Mouse (Mus musculus) kidney, adult 11 months (tissue): ENCODE results near the gene Slc35b4.

Experiments
- DNase-seq: peaks from one replicate; pipeline ENCODE4 v3.0.0; 2022

Slc35b4 gene

GRCm38 (mm10) chr6:34170844-34171494 lies 5.9 kb downstream of the Slc35b4 start:
- DNase-seq, result no peak

- DNase-seq, result no peak
Observed at GRCm38 (mm10) chr6:34168834-34169233, 8.1 kb downstream of the Slc35b4 start.

DNA sequence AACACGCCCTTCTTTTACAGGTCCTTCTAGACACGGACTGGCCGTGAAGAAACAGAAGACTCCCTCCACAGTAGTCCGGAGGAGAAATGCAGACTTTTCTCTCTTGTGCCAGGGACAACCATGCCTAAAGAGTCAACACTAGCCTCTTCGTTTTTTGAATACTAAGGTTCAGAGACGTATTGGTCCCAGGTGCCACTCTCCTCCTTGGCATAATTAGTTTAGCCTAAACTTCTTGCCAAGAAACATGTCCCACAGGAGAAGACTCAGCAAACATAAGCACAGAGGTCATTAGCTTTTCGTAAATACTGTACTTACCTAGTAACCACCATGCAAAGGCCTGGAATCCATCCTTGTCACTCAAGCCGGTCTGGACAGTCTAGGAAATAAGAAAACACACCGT lies 13.9 kb downstream of the Slc35b4 start:
- DNase-seq, result no peak

DNA sequence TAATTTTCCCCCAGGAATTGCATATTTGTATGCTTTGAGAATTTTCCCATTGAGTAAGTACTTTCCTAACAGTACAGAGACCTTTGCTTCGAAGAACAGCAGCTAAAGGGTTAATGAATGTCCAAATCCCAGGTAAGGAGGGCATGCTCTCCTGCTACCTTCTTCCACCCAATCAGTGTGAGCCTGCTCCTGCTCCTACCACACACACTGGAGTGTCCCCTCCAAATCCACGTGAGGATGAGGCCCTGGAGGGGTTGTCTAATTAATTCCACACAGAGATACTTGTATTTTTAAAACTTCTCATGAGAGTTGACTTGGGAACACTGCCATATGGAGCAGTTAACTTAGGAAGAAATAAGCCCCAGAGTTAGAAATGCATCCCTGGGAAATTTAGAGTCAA lies 14.3 kb downstream of the Slc35b4 start:
- DNase-seq, result peak; percentile 68

DNA sequence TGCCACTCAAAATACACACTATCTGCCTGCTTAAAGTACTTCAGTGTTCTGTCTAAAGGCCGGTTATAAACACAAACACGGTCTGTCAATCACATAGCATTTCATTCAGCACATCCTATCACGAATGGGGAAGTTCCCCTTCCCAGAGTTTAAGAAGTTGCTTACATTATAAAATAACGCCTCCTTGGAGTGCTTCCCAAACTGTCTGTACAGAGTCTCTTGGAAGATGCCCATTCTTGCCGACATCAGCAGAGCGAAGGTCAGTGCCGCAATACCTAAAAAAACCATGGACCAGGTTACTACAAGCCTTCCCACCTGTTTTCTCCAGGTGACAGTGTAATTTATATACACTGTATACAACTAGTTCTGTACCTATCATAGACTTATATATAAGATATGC lies 15.4 kb downstream of the Slc35b4 start:
- no peak for DNase-seq

DNA sequence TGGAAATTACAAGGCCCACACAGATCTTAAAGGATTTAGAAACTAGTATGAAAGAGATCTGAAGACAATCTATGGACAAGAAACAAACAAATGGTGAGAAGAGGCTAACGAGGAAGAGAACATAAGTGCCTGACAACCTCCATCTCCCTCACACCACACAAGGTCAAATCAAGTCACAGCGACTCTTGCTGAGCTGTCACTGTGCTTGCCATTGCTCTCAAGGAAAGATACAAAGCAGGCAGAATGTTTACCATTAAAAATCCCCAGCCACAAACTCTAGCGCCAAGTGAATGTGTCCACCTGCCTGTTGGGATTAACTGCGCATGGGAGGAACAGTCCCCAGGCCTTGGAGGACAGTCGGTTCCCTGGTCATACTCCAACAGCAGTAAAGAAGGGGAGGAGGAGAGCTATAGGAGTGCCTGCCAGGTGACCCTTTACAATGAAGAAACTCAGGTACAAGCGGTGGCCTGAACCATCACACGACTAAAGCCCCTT lies 16.0 kb downstream of the Slc35b4 start:
- no peak for DNase-seq

GRCm38 (mm10) chr6:34159998-34160815 lies 16.7 kb downstream of the Slc35b4 start:
- DNase-seq, result no peak

- no peak for DNase-seq
Observed at GRCm38 (mm10) chr6:34156841-34157748, 19.8 kb downstream of the Slc35b4 start.

DNA sequence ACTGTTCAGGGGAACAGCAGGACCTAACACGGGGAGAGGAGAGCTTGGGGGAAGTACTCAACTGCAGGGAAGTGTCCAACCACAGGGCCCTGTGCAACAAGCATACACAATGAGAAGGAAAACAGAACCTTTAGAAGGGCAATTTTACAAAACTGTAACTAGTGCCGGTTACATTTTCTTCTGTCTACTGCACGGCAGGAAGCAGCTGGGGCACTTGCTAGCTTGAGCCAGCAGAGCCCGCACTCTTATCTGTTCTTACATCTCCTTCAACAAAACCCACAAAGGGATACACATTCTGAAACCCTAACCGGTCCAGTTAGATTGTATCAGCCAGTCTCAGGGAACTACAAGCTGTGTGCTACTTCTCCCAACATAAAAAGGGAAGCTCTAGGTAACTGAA lies 20.9 kb downstream of the Slc35b4 start:
- DNase-seq, result peak; percentile 44

DNA sequence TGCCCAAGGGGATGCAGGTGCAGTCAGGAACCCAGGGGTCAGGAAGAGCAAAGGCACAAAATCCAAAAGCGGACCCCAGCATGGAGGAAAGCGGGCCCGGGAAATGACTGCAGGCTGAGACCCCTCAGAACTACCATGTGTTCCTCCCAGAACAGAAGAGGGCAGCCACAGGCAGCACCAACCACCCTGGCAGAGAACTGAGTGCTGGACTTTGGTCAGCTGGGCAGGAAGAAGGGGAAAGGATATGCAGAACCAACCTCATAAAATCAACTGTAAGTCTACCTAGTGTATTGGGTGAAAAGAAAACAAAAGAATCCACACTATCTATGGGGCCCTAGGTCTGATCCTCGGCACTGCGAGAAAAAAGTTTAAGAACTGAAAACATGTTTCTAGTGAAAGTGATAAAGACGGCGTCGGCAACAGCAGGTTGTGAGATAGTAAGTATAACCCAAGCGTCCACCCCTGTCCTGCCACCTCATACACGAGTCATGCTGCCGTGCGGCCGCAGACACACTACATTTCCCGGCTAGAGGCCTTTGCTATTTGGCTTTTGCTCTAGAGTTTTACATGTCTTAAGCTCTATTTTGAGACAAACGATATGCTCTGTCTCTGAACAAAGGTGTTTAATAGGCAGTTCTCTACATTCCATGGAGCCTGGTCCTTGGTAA lies 21.6 kb downstream of the Slc35b4 start:
- DNase-seq, result peak; percentile 64

DNA sequence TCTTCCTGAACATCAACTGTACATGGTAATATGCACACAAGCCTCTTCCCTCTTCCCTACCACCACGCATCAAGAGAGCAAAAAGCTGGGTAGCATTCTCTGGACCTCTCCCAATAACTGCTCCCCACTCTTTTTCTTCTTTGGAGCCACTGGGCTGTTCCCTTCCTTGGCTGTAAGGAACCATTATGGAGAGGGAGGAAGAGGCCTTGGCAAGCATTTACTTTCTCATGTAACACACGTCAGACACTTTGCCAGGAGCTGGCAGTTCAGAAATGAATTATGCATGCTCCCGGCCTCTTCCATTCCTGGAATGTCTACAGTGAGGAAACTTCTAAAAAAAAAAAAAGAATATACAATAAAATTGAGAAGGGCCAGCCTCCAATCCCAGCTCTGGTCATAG lies 22.7 kb downstream of the Slc35b4 start:
- DNase-seq, result peak; percentile 60

DNA sequence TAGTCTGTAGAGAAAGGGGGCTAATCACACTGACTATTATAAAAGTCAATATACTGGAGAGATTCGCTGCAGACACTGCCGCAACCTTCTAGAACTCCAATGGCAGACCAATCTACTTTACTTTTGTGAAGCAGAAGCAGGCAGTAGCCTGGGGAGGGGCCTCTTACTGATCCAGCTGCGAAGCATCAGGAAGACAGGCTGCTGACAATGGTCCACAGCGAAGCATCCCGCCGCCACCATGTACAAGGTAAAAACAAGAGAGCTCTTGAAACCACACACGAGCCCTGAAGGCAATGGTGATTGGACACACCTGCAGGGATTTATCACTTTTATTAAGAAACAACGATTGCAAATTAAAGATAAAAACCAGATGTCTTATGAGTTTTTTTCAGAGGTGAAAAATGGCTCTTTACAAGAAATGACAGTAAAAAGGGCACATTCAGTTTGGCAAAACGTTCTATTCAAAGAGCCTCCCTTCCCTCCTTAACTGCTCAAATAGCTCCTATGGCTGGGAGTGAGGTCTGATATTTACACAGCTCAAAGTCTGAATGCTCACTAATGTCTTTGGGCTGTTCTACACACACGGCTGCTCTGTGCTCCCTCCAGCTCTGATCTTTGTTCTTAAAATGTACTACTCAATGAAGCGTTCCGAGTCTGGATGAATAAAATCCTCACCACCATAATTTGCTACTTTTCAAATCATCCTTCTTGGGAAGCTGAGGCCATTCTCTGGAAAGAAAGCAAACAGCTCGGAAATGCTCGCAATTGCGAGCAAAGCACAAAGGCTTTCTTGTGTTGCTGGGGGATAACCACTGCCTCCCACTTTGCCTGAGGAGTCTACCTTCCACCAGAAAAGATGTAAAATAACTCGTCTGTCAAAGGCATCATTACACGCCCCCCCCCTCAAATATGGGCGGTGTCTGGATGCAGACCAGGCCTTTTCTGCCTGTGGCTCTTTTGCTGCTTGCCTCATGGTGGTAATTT lies 23.6 kb downstream of the Slc35b4 start:
- no peak for DNase-seq

DNA sequence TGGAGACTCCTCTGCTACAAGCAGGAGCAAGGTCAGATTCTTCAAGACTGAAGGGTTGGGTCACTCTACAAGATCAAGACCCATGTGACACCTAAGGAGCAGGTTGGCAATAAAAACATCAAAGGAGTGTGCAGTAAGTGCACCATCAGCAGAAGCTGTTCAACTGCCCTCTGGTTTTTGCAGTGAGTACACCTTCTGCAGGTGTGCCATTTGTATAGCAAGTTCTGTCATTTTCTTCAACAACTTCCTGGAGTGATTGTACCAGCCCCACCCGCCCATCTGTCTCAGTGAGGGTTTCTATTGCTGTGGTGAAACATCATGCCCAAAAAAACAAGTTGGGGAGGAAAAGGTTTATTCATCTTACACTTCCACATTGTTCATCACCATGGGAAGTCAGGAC lies 27.1 kb downstream of the Slc35b4 start:
- DNase-seq, result no peak

- no peak for DNase-seq
Observed at GRCm38 (mm10) chr6:34149066-34149465, 27.8 kb downstream of the Slc35b4 start.

GRCm38 (mm10) chr6:34148639-34149038 lies 28.3 kb downstream of the Slc35b4 start:
- no peak for DNase-seq

DNA sequence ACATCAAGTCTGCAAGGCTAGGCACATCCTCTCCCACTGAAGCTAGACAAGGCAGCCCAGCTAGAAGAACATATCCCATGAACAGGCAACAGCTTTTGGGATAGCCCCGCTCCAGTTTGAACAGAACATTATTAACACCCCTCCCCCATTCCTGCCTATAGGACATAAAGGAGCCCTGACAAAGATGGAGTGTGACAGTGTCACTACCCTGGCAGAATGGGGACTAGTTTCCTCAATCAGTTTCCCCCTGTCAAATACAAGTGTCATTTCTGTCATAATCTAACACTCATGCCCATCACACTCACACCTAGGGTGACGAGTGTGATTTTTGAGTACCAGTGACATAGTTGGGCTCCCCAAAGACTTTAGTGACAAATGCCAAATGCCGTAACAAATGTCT lies 28.9 kb downstream of the Slc35b4 start:
- DNase-seq, result no peak

- DNase-seq, result no peak
Observed at GRCm38 (mm10) chr6:34146042-34146441, 30.9 kb downstream of the Slc35b4 start.

- DNase-seq, result no peak
Observed at GRCm38 (mm10) chr6:34142931-34143330, 34.0 kb downstream of the Slc35b4 start.

DNA sequence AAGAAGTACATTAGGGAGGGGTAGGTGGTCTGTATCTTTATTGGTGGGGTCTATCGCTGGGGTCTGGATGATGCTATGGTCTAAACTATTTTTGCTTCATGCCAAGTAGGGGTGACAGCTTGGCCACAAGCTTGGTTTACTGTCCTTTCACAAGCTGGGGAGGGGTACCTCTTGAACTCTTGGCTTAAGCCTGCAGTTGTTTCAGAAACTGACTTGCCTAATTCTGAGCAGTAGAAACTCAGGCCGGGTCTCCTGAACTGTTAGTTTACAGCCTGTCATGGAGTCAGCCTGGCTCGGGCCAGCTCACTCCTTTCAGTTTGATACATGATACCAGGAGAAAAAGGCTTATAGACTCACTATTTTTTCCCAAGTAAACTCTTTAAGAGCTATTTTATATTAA lies 38.5 kb downstream of the Slc35b4 start:
- no peak for DNase-seq

DNA sequence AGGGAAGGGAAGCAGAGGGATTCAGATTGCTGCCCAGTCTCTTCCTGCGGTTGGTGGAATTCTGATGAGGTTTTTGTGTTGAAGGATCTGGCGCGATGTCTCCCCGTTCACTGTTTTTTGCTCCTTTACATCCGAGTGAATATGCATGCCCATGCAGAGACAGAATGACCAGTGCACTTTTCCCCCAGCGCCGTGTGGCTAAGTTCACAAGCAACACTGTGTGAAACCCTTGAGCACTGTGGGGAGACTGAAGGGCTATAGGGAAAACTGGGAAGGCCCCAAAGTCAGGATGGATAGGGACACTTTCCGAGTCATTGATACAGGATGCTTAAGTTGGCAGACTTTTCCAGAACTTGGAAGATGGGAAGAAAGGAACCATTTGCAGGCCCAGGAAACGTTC lies 44.5 kb downstream of the Slc35b4 start:
- no peak for DNase-seq

- DNase-seq, result no peak
Observed at GRCm38 (mm10) chr6:34129261-34129660, 47.6 kb downstream of the Slc35b4 start.
